Mouse (Mus musculus) midbrain, embryonic 16.5 days (tissue): ENCODE results near the gene Cdk15. TPM values are rescaled to one million over a fixed set of nuclear protein-coding genes. Genes with fewer than 3 reads are reported as not detected.

Source experiments
- ATAC-seq: fragments of 200-750 bp; cut with Nextera tagmentation; 2 replicates; pipeline ENCODE4 v1.8.0; 2017; ENCODE audit warnings: moderate TSS enrichment
- H3K27ac ChIP-seq: fragments of 300-500 bp; sonication (generic); 2 replicates; pipeline ENCODE4 v1.5.1; 2014; ENCODE audit warnings: mild to moderate bottlenecking, low read length, mixed read lengths
- H3K27me3 ChIP-seq: fragments of 300-500 bp; sonication (generic); 2 replicates; pipeline ENCODE4 v1.6.1; 2014; ENCODE audit warnings: low read depth, low read length, mixed read lengths; ENCODE audit not compliant: control insufficient read depth, insufficient read depth
- H3K36me3 ChIP-seq: fragments of 300-500 bp; sonication (generic); 2 replicates; pipeline ENCODE4 v1.6.1; 2014; ENCODE audit warnings: mild to moderate bottlenecking, low read length, moderate library complexity, mixed read lengths; ENCODE audit not compliant: control insufficient read depth, insufficient read depth
- H3K4me1 ChIP-seq: fragments of 300-500 bp; sonication (generic); 2 replicates; pipeline ENCODE4 v1.6.1; 2014; ENCODE audit warnings: mild to moderate bottlenecking, low read length, mixed read lengths; ENCODE audit not compliant: control insufficient read depth, insufficient read depth
- H3K4me2 ChIP-seq: fragments of 300-500 bp; sonication (generic); 2 replicates; pipeline ENCODE4 v1.6.1; 2014; ENCODE audit warnings: mild to moderate bottlenecking, low read length, mixed read lengths
- H3K4me3 ChIP-seq: fragments of 300-500 bp; sonication (generic); 2 replicates; pipeline ENCODE4 v1.5.1; 2014; ENCODE audit warnings: low read depth, mild to moderate bottlenecking, low read length, moderate library complexity, mixed read lengths
- H3K9ac ChIP-seq: fragments of 300-500 bp; sonication (generic); 2 replicates; pipeline ENCODE4 v1.6.1; 2014; ENCODE audit warnings: low read depth, low read length, mixed read lengths
- H3K9me3 ChIP-seq: fragments of 300-500 bp; sonication (generic); replicated peaks from 2 replicates; pipeline ENCODE4 v1.6.1; 2014; ENCODE audit warnings: mild to moderate bottlenecking, low read length, mixed read lengths; ENCODE audit not compliant: control insufficient read depth, poor library complexity, severe bottlenecking
- WGBS: fragments of 180-500 bp; shearing (Covaris S2); extraction: QIAGEN DNeasy Blood & Tissue Kit; methylation state at CpG from one replicate; pipeline ENCODE4 v1.1.7; 2014; 5-methylcytosine and 5-hydroxymethylcytosine counted together
- polyA plus RNA-seq: library from polyadenylated mRNA; unstranded; fragments of >200 nt; fragmentation: Nextera tagmentation; extraction: Ambion mirVana; gene quantifications from 2 replicates; pipeline ENCODE4 v1.2.1, GENCODE M21; 2015

The Cdk15 gene
- polyA plus RNA-seq, 1 experiment from 2014 or later, result 2.2 TPM

DNA sequence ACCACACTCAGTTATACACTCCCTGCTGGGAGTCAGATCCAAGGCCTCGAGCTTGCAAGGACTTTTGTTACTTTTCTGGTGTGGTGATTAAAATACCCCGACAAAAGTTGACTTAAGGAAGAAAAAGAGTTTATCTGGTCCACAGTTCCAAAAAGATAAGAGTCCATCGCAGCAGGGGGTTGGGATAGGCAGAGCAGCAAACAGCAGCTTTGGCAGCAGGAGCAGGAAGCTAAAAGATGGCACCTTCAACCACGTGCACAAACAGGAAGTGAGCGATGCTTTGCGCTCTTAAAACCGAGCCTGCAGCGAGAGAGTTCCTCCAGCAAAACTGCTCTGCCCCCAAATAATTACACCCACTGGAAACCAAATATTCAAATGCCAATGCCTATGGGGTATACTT is 12.2 kb downstream of the Cdk15 start:
- peaks cover 6% of the 10 kb centered on the region; the same call in 1 of the 2 replicates for H3K4me1 ChIP-seq
- H3K36me3 ChIP-seq, result no peaks in the 10 kb centered on the region
- no peak overlapping the region for H3K27ac ChIP-seq
- H3K9me3 ChIP-seq, result no peaks in the 10 kb centered on the region
- H3K27me3 ChIP-seq, result no peaks in the 10 kb centered on the region
- H3K4me2 ChIP-seq, result no peak overlapping the region
- no peak overlapping the region for H3K9ac ChIP-seq
- 64% methylated on average over 8 of the region's 8 CpGs for WGBS
- ATAC-seq, result no peak
- no peak overlapping the region for H3K4me3 ChIP-seq

GRCm38 (mm10) chr1:59269466-59269865 is 12.8 kb downstream of the Cdk15 start:
- no peak for ATAC-seq
- Histone ChIP-seq H3K27ac (no peak overlapping the region), H3K4me1 (peaks cover 6% of the 10 kb centered on the region; the same call in 1 of the 2 replicates), H3K27me3 (no peaks in the 10 kb centered on the region), H3K4me2 (no peak overlapping the region), H3K9ac (no peak overlapping the region), H3K9me3 (no peaks in the 10 kb centered on the region), H3K36me3 (no peaks in the 10 kb centered on the region), H3K4me3 (no peak overlapping the region)
- 84% methylated on average over 6 of the region's 6 CpGs for whole genome bisulfite sequencing

- 43% methylated on average over 20 of the region's 20 CpGs for WGBS
- no peaks in the 10 kb centered on the region for H3K9me3 ChIP-seq
- 0 out of 2 replicates have a peak overlapping the region, but pooled peaks have one; percentile 15 for H3K4me2 ChIP-seq
- no peak overlapping the region for H3K9ac ChIP-seq
- H3K4me3 ChIP-seq, result no peak overlapping the region
- peaks cover 6% of the 10 kb centered on the region; the same call in 1 of the 2 replicates for H3K4me1 ChIP-seq
- 0 out of 2 replicates have a peak, but pooled peaks have one; percentile 32 for ATAC-seq
- H3K36me3 ChIP-seq, result no peaks in the 10 kb centered on the region
- H3K27me3 ChIP-seq, result no peaks in the 10 kb centered on the region
- H3K27ac ChIP-seq, result no peak overlapping the region
Observed at GRCm38 (mm10) chr1:59269951-59270689, 13.4 kb downstream of the Cdk15 start.

GRCm38 (mm10) chr1:59272189-59272588 is 15.5 kb downstream of the Cdk15 start:
- Histone ChIP-seq H3K4me2 (no peak overlapping the region), H3K4me1 (peaks cover 6% of the 10 kb centered on the region; the same call in 1 of the 2 replicates), H3K27me3 (no peaks in the 10 kb centered on the region), H3K36me3 (no peaks in the 10 kb centered on the region), H3K27ac (no peak overlapping the region), H3K9ac (no peak overlapping the region), H3K9me3 (no peaks in the 10 kb centered on the region), H3K4me3 (no peak overlapping the region)
- WGBS, result 35% methylated on average over 3 of the region's 3 CpGs
- no peak for ATAC-seq

DNA sequence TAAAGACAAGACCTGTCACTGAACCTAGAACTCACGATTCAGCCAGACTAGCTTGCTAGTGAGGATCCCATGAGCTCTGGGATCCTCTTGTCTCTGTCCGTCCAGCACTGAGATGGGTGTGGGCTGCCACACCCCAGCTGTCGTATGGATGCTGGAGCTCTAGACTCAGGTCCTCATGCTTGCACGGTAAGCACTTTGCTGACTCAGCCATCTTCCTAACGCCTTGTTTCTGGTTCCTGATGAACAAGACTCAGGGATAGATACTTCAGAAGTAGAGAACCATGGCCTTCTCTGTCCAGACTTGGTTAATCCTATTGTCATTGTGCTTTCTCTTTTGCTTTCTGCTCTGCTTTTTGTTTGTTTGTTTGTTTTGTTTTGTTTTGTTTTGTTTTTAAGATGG is 29.2 kb downstream of the Cdk15 start:
- Histone ChIP-seq H3K27me3 (no peaks in the 10 kb centered on the region), H3K4me1 (no peaks in the 10 kb centered on the region), H3K9ac (no peak overlapping the region), H3K27ac (no peak overlapping the region), H3K4me2 (no peak overlapping the region), H3K9me3 (no peaks in the 10 kb centered on the region), H3K4me3 (no peak overlapping the region), H3K36me3 (no peaks in the 10 kb centered on the region)
- no peak for ATAC-seq
- WGBS, result 90% methylated on average over 5 of the region's 5 CpGs

GRCm38 (mm10) chr1:59286316-59286850 is 29.7 kb downstream of the Cdk15 start:
- H3K4me2 ChIP-seq, result no peak overlapping the region
- no peak overlapping the region for H3K4me3 ChIP-seq
- H3K27ac ChIP-seq, result no peak overlapping the region
- no peaks in the 10 kb centered on the region for H3K4me1 ChIP-seq
- no peaks in the 10 kb centered on the region for H3K36me3 ChIP-seq
- H3K9ac ChIP-seq, result no peak overlapping the region
- ATAC-seq, result no peak
- WGBS, result 79% methylated on average over 13 of the region's 13 CpGs
- no peaks in the 10 kb centered on the region for H3K9me3 ChIP-seq
- H3K27me3 ChIP-seq, result no peaks in the 10 kb centered on the region

- Histone ChIP-seq H3K9ac (no peak overlapping the region), H3K4me2 (no peak overlapping the region), H3K4me3 (no peak overlapping the region), H3K27me3 (no peaks in the 10 kb centered on the region), H3K9me3 (no peaks in the 10 kb centered on the region), H3K4me1 (no peaks in the 10 kb centered on the region), H3K36me3 (no peaks in the 10 kb centered on the region), H3K27ac (no peak overlapping the region)
- 63% methylated on average over 8 of the region's 8 CpGs for WGBS
- ATAC-seq, result no peak
Observed at GRCm38 (mm10) chr1:59287733-59288132, 31.0 kb downstream of the Cdk15 start.

DNA sequence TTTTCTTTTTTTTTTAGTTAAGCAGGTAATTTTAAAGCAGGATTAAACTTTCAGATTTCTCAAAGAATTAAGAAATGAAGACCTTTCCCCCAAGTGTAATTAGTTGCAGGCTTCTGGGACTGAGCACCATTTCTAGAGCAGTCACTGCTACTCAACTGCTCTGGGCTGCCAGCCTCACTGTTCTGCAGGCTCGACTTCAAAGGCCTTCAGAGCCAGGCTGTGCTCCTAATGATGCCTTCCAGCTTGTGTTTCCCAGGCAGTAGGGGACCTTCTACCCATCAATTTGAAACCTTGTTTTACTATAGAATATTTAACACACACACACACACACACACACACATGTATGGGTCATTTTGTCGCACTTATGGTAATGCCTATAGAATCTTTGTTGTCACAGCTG is 34.9 kb downstream of the Cdk15 start:
- no peak overlapping the region for H3K27ac ChIP-seq
- ATAC-seq, result peak; percentile 67; the same call in 1 of the 2 replicates
- H3K9me3 ChIP-seq, result no peaks in the 10 kb centered on the region
- no peak overlapping the region for H3K4me2 ChIP-seq
- WGBS, result 37% methylated on average over 2 of the region's 2 CpGs
- no peaks in the 10 kb centered on the region for H3K36me3 ChIP-seq
- H3K4me1 ChIP-seq, result no peaks in the 10 kb centered on the region
- H3K27me3 ChIP-seq, result no peaks in the 10 kb centered on the region
- H3K4me3 ChIP-seq, result no peak overlapping the region
- H3K9ac ChIP-seq, result no peak overlapping the region

- H3K9ac ChIP-seq, result no peak overlapping the region
- H3K9me3 ChIP-seq, result no peaks in the 10 kb centered on the region
- no peak overlapping the region for H3K4me3 ChIP-seq
- no peaks in the 10 kb centered on the region for H3K27me3 ChIP-seq
- no peaks in the 10 kb centered on the region for H3K4me1 ChIP-seq
- WGBS, result 88% methylated on average over 1 of the region's 1 CpGs
- H3K36me3 ChIP-seq, result no peaks in the 10 kb centered on the region
- ATAC-seq, result no peak
- H3K27ac ChIP-seq, result no peak overlapping the region
- no peak overlapping the region for H3K4me2 ChIP-seq
Observed at GRCm38 (mm10) chr1:59295769-59296168, 39.1 kb downstream of the Cdk15 start.
